Mouse (Mus musculus): ENCODE measurements at regions not wholly inside any gene's neighbourhood (a gene's known extent, or its start where the extent isn't known, plus 50 kb on each side); places are given as distances from the start of the nearest gene placed in this dataset.

DNA sequence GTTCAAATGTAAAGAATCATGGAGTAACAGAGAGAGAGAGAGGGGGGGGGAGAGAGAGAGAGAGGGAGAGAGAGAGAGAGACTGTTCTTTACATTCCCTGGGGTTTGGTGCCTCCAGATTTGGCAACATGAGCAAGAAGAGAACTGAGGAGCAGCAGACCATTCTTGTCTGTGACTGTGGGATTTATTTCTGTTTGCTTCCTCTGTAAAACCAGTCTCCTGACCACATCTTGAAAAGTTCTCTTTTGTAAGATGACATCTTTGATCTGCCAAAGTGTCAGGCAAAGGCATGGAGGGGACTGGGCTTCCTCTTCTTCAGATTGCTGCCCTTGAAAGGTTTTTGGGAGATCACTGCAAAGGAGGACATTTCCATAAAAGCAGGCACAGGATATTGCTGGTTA, 376.3 kb downstream of the Kcnj2 start:
- DNase-seq (ENCODE audit: low spot score in 2 of 2): no peak

DNA sequence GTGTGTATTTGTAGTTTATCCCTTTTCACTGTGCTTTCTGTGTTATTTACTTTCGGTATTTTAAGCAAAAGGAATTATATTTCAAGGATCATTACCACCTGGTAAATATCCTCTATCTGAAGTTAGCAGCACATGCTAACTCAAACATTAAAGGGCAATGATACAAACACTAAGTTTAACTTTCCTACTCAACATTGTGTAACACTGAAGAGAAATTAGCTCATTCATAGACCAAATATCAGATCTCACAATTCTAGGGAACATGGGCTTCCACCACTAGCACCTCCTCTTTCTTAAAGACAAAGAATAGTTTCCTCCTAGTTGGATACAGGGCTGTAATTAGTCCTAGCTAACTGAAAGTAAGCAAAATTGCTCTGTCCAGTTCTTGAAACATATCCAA, 377.4 kb downstream of the Kcnj2 start:
- no peak for DNase-seq (ENCODE audit: low spot score in 2 of 2)

DNA sequence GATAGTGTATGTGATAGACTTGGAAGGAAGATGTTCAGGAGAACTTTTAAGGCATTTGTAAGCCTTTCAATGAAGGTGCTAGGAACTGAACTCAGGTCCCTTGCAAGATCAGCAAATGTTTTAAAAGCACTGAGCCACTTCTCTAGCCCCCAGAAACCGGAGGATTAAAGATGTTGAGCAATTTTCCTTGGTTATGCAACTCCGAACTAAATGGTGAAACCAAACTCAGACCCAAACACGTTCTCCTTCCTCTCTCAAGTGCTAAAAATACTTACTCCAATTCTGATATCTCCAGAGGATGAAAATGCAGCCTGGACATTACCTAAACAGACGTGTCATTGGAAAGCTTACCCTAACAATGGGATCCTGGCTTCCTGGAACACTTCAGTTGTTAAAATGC, 378.8 kb downstream of the Kcnj2 start:
- DNase-seq (ENCODE audit: low spot score in 2 of 2): no peak

DNA sequence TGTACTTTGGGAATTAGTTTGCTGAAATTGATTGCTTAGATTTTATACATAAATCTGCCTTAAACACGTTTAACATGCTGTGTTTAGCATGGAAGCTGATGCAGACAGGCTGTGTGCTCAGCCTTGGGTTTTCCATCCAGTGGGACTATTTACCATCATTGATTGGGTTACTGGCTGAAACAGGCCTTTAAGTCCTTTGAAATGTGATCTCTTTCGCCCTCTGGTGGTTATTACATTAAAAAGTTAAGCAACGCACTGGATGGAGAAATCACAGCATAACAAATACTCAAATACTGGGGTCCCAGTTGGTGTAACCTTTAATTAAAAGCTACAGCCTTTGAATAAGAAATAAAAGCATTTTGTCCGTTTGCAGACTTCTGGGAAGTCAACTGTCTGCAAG, 379.8 kb downstream of the Kcnj2 start:
- peak in 1 of 2 experiments; percentile 42 for DNase-seq (ENCODE audit: low spot score in 2 of 2)

DNA sequence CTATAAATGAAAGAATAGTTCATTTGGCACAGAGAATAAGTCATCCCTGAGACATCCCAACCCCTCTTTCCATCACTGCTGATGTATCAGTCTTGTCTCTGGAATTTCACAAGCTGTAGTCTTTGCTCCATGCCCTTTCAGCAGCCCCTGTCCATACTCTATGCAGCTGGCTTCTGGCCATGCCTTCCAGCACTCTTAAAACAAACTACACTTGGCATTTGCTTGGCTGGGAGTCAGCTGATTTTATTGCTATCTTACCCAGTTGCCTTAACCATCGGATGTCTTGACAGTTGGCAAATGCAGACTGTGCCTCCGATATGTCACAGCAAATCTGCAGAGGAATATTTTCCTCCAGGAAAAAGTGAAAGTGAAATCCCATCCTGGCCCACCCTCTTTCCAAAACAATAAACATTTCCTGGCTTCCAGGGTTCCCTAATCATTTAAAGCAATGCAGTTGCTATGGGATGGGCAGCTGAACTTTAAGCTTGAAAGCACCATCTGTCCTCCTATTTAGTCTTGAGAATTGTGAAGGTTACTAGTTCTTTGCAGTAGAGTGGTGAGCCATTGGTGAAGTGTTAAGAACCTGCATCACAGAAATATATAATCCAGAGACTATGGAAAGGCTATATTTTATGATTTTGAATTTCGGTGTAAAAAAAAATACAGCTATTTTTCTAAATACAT, 385.0 kb downstream of the Kcnj2 start:
- DNase-seq (ENCODE audit: low spot score in 2 of 2): peak; percentile 8 to 12

DNA sequence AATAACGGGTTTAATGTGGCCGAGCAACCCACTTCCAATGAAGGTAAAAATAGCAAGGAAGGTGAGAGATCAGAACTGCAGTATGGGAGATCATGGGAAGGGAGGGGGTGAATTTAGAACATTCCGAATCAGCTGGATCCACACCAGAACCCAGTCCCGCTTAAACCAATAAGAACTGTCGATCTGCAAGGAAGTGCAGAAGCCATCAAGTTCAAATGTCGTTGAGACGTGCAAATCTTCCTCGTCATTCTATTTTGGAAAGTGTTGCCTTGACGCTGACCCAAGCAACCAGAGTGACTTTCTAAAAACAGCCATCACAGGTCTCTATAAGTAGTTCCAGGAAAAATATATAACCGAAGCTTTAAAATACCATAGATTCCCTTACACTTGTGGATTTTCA, 394.1 kb downstream of the Kcnj2 start:
- no peak for DNase-seq (ENCODE audit: low spot score in 2 of 2)

DNA sequence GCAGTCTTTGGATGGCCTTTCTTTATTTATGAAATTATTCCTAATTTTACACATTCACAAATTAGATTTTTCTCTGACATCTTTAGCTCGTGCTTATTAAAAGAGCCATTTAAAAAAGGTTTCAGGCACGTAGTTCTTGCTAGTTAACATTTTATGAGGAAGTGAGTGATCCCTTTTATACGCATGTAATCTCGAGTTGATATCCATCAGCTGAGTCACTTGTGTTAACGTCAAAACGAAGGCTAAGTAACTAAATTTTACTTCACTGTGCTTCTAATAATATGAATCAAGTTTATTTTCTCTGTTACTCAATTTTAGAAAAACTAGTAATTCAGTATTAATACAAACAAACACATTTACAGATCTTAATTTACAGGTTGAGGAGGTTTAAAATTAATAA, 419.0 kb downstream of the Kcnj2 start:
- DNase-seq (ENCODE audit: low spot score in 2 of 2): no peak

DNA sequence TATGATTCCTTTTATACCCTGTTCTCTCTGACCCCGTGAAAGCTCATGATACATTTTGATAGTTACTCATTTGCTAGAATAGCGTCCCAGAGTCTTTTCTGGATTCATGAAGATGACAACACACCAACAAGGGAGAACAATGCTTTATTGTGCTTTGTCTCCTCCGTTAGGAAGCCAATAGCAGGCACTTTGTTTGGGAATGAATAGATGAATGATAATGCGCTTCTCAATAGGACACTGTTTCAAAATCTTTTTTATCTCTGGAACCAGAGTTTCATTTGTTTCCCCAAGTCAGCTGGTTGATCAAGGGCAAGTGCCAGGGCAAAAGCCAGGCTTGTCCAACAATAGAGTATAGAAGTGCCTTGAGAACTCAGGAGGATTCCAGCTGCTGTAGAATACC, 446.5 kb downstream of the Kcnj2 start:
- peak in 1 of 2 experiments; percentile 46 for DNase-seq (ENCODE audit: low spot score in 2 of 2)

DNA sequence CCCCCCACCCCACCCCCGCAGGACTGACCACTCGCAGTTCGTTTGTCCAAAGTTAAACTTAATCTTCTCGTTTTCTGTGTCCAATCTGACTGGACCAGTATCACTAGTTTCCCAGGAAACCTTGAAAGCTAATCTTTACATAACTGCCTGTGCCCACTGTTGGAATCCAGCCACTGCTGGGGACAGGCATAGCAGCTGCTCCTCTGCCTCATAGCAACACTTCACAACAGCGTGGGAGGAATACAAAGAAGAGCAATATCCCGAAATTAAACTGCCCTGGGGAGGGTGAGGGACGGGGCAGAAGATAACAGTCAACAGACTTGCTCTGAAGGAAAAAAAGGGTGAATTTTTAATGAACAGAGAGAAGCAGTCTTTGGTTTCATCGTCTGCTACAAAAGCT, 456.8 kb downstream of the Kcnj2 start:
- peak; percentile 79 to 89 for DNase-seq (ENCODE audit: low spot score in 2 of 2)

DNA sequence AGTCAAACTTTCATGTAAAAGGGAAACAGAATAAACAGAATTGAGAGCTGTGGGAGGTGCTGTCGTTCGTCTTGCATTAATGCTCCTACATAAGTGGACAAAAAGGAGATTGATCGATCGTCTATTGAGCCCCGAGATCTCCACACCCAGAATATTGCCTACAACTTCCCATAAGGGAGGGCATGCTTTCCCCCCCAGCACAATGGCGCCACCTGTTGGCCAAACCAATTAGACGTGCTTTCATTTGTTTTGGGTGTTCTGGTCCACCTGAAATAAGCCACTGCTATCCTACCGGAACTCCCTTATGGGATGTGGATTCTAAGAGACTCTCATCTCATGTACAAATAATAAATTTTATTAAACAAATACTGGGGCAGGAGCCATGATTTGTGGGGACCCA, 457.5 kb downstream of the Kcnj2 start:
- DNase-seq (ENCODE audit: low spot score in 2 of 2): peak; percentile 79 to 83

DNA sequence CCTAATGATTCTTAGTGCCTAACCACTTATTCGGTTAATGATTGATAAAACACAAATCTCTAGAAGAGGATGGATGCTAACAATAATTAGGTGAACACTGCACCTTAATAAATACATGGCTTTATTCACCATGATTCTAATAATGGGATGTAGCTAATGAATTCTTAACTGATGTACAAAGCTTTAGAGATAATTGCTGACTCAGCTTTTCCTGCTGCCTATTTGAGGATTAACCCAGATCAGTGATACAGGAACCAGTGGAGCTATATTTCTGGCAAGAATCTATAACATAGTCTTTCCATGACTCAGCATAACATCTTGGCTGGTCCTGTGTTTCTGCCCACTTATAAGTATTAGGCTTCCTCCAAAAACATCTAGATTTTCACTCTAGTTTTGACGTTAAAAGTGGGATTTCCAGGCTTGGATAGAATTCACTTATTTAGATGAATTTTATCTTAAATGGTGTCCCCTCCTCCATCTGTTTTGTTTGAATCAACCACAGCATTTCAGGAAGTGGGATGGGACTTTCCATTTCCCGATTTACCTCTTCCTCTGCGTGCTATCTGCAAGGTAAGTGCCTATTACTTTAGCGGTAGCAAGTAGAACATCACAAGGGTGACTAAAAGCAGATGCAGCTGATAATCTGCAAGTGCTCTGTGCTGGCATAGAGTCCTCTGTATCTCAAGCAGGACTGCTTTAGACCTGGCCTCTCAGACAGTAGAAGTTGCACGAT, 460.2 kb downstream of the Kcnj2 start:
- DNase-seq (ENCODE audit: low spot score in 2 of 2): no peak

DNA sequence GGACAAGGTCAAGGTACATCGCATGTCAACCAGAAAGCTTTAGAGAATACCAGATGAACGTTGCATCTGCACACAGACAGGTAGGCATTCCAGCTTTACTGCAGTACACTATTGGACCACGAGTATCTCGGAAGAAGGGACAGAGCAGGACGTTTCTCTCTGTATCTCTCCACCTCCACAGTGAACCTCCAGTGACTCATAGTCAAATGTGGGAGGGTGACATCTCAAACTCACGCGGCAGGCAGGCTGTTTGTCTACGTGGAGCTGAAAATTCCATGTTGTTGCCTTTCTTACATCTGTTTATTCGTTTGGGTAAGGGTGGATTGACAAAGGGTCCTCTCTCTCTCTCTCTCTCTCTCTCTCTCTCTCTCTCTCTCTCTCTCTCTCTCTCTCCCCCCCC, 463.6 kb downstream of the Kcnj2 start:
- DNase-seq (ENCODE audit: low spot score in 2 of 2): no peak

DNA sequence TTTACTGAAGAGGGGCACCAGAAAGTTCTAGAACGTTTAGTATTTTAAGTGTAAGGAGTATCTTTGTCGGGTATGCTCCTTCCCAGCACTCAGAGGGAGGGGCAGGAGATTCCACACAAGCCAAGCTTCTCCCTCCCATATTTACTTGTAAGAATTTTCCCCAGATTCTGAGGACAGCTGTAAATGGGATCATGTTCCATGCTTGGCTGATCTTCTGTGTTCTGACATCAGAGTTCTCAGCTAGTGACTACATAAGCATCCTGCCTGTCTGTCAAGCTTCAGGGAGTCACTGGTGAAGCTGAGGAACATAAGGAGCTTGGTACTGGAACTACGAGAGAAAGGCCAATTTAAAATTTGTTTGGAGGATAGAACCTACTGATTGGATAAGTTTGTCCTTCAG, 464.9 kb downstream of the Kcnj2 start:
- DNase-seq (ENCODE audit: low spot score in 2 of 2): no peak

DNA sequence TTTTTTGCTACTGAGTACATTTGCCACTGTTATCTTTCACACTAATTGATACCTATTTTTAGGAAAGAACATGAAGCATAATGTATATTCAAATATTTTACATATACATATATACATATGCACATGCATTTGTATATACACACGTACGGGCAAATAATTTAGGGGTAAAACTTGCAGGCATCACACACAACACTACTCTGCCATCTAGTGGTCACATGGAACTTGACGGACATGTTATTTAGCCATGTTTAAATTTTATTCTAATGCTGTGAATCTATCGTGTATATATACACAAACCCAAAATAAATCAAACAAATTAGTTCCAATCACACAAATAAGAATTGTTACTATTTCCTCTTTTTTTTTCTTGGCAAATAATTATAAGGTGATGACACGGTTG, 466.5 kb downstream of the Kcnj2 start:
- DNase-seq (ENCODE audit: low spot score in 2 of 2): peak in 1 of 2 experiments; percentile 66

DNA sequence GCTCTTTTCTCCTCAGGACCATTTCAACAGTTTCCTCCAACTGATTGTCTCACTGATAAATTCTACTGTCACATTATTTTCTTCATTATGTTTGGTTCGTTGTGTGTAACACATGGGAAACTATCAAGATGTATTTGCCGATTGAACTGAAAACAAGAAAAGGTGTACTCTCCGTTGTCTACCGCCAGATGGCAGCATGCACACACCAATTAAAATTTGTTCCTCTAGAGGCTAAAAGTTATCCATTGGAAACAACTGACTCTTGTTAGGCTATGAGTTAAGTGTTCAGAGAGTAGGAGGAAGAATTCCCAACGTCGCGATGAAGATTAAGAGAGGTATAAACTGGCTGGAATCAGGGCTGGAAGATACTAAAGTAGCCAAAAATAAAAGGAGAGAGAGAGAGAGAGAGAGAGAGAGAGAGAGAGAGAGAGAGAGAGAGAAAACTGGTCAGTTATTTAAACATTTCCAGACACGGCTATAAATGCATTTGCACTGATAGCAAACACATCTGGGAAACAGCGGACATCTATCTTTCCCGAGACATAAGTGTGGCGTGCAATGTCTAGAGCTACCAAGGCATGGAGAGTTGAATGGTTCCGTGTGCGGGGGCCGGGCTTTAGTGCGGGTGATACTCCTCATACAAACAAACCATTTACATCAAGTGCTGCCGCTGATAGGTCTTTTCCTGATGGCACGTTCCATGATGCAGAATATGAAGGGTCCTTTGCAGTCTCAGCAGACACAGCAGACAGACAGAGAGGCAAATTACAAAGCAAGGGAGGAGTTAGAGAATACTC, 470.3 kb downstream of the Kcnj2 start:
- peak; percentile 32 to 60 for DNase-seq (ENCODE audit: low spot score in 2 of 2)

DNA sequence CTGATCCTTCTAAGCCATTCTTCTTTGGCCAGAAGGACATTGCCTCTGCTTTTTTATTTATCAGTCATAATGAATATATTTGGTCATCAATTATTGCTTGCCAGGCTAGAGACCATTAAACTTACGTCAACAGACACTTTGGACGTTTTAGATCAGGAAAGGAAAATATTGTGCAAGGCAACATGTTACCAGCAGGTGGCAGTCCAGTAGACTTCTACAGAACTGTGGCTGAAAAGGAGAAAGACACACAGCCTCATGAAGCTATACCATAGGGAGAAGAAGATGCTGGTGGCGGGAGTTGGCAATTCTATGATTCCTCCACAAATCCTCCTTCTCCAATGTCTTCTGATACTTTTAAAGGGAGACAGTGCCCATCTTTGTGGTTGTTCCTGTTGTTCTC, 471.7 kb downstream of the Kcnj2 start:
- peak; percentile 48 to 81 for DNase-seq (ENCODE audit: low spot score in 2 of 2)

DNA sequence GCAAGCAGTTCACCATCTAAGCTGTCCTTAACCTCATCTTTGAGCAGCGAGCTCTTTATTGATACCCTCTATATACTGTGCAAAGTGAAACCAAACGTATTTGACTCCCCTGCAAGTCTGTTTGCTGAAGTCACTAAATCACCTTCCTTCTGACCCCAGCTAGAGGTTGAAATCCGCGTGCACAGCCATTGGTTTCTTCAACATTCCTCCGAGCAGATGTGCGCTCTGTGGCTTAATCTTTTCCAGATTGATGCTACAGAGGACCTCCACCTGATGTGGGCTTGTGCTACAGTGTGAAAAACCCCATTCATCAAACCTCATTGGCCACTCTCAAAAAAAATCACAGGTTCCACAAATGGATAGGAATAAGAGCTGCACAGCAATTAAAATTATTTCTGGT, 474.0 kb downstream of the Kcnj2 start:
- no peak for DNase-seq (ENCODE audit: low spot score in 2 of 2)

DNA sequence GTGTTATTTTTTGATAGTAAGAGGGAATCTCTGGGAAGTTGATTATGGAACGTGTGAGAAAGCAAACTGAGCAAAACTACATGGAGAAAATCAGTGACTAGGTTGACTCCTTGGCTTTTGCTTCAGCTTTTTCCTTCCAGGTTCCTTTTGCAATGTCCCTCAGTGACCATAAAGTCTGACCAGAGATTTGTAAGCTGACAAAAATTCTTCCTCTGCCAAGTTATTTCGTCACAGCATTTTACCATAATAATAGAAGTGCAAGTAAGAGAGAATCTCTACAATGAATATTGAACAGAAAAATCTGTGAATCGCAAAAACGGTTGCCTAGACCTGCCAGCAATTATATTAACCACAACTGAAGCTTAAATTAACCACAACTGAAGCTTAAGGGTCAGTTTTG, 479.3 kb downstream of the Kcnj2 start:
- no peak for DNase-seq (ENCODE audit: low spot score in 2 of 2)

DNA sequence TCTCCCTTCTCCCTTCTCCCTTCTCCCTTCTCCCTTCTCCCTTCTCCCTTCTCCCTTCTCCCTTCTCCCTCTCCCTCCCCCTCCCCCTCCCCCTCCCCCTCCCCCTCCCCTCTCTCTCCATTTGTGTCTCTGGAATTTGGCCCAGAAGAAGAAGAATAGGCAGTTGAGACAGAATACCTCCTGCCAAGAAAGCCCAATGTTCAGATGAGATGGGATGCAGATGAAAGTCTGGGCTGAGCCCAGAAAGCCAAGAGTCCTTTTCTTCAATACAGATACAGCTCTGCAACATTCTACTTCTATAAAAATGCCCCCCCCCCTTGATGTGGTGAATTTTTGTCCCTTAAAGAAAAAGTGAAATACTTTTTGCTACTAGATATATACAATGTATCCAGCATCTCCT, 489.2 kb downstream of the Kcnj2 start:
- DNase-seq (ENCODE audit: low spot score in 2 of 2): no peak

DNA sequence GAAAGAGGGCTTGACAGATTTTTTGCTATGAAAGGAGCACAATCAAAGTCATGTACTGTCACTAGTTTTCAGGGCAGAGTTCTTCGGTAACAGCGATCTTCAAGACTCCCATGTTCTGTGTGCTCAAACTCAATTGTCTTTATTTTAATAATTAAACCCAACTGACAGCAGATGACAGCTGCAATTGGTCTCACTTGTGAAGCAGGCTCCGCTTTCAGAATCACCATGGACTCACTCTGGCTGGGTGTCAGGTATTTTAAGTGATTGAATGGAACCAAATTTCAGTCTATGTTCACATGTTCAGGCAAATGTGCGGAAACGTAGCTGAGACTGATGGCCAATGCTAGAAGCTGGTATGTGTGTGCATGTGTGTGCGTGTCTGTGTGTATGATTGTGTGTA, 489.7 kb downstream of the Kcnj2 start:
- DNase-seq (ENCODE audit: low spot score in 2 of 2): no peak

DNA sequence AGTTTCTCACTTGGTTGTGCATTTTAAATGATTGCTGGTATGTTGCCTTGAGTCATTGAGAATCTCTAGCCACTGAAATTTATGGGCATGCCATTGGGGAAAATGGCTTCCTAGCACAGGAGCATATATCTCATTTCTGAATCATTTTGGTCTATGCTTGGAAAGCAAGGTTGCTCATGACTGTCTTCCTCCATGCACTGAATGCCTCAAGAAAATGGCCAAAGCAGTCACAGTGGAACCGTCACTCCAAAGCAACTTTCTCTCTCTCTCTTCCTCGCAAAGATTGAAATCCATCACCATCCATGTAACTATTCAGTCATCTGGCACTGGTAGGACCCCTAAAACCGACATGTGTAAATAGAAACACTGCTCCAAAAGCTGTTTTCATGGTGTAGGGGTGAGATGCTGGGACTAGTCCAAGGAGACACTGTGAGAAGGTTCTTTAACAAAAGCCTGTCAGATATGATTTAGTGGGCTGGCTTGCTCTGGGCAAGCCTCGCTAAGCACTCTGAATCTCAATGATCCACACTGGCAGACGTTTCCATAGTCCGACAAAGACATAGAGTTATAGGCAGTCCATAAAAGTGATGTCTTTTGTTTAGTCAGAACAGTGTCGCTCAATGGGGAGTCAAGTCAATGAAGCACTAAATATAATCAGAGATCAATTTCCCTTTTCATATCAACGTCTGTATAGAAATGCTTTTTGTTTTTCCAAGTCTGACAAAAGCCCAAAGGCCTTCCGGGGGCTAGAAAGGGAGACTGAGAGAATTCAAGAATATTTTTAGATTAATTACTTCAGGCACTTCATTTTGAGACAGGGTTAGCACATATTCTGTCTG, 492.6 kb downstream of the Kcnj2 start:
- no peak for DNase-seq (ENCODE audit: low spot score in 2 of 2)

Data from layer of hippocampus, adult 18-20 months (tissue).